Mouse (Mus musculus) cerebellum, postnatal 4 days (tissue): ENCODE measurements around the gene Irf6.
A peak's percentile ranks its signal among the peaks of the same experiment; 100 is the strongest.

Experiments
- DNase-seq, 2 experiments: peaks; one replicate each; pipeline ENCODE4 v3.0.0; 2022; ENCODE audit warnings: low spot score in 2 of 2, mixed read lengths in 1 of 2

Gene Irf6

GRCm38 (mm10) chr1:193200640-193201382 is 47.9 kb downstream of the Irf6 start:
- no peak for DNase-seq

GRCm38 (mm10) chr1:193201383-193201778 is 48.5 kb downstream of the Irf6 start, which contains the start of gene Traf3ip3:
TSS of gene Traf3ip3 (minus strand) at chr1:193201703.
- DNase-seq = no peak

- DNase-seq = no peak
Observed at GRCm38 (mm10) chr1:193203821-193204220, 50.9 kb downstream of the Irf6 start.

GRCm38 (mm10) chr1:193205431-193205830 is 52.5 kb downstream of the Irf6 start:
- DNase-seq = no peak

GRCm38 (mm10) chr1:193207503-193207902 is 54.6 kb downstream of the Irf6 start, which contains the start of gene Lamb3:
TSS of gene Lamb3 (plus strand) at chr1:193207699.
- no peak for DNase-seq

- peak in 1 of 2 experiments; percentile 17 for DNase-seq
Observed at GRCm38 (mm10) chr1:193208178-193208577, 55.3 kb downstream of the Irf6 start.

GRCm38 (mm10) chr1:193211371-193211770 is 58.5 kb downstream of the Irf6 start:
- DNase-seq = no peak

- DNase-seq = no peak
Observed at GRCm38 (mm10) chr1:193214053-193214452, 61.1 kb downstream of the Irf6 start.

GRCm38 (mm10) chr1:193216000-193216399 is 63.1 kb downstream of the Irf6 start:
- DNase-seq = no peak

GRCm38 (mm10) chr1:193220408-193220807 is 67.5 kb downstream of the Irf6 start:
- no peak for DNase-seq
